Mouse (Mus musculus) heart, postnatal 0 days (tissue): ENCODE measurements around the gene Upf2.

Experiments
- CTCF ChIP-seq: IDR thresholded peaks from 2 replicates; pipeline ENCODE4 v1.5.1; 2016; ENCODE audit warnings: antibody characterized with exemption, control low read depth, low read depth
- EP300 ChIP-seq: IDR thresholded peaks from 2 replicates; pipeline ENCODE4 v1.6.1; 2016; ENCODE audit warnings: antibody characterized with exemption, low read depth

DNA sequence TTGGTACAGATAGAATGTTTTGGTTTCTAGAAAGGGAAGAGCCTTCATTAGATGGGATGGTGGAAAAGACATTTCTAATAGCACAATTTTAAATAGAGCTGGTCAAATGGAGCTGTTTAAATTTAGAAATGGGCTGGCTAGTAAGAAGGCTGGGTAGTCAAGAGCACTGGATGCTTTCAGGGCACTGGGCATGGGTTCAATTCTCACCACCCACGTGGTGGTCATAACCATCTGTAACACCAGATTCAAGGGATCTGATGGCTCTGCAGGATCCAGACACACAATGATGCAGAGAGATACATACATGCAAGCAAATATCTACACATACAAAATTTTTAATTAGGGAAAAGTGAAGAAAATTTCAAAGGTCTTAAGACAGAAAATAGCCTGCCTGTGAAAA is 91.4 kb downstream of the Upf2 start:
- TF ChIP-seq CTCF (no peak), EP300 (no peak)
